In the genomic region with DNA sequence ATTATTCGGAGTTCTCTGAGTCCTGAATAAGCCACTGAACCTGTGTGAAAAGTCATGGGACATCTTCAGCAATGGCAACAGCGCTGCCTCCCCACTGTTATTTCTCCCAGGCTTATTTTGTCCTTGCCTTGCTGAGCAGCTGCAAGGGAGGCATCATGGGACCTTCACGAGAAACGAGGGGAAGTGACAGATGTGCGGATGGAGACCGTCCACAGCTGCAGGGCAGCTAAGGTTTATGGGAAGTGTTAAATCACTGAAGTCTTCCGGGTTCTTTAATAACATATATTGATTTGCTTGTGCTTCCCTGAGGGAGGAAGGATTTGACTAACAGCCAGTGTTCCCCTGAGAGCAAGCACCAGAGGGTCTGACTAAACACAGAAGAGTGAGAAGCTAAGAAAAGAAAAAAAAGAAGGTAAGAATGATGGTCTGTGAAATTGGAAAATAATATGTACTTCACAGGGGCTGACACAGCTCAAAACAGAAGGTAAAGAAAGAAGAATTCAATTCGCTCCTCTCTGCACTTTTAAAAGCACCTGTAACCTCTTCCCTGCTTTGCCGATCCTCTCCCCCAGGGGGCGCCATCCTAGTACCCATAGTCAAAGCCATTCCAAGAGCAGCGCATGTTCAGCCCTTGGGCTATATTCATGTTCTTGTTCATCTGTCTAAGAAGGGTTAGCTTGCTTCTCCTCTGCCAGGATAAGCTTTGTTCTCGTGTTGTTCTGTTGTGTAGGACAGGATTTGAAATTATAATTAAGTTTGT, we compare ENCODE assay signal across 8 mouse cellular contexts.
DNase-seq lines count a peak whose midpoint lies in the region; ATAC-seq and TF ChIP-seq lines count a peak whose summit lies in the region.
"Had no signal": no experiment of that assay in that cellular context is flagged by ENCODE, and none has a peak within 500 bp of the region (broad histone marks: within the 10 kb centered on the region; RNA-seq: fewer than 3 reads in every experiment).

No protein-coding gene starts in this region.

- H3K36me3 ChIP-seq in MEL (ENCODE audit: control insufficient read depth in 1 of 2, insufficient read depth in 2 of 2, low read length in 2 of 2), result no peaks in the 10 kb centered on the region
- no peaks in the 10 kb centered on the region for H3K36me3 ChIP-seq in liver, embryonic 13.5 days
- H3K36me3 ChIP-seq in stomach, postnatal 0 days (ENCODE audit: control insufficient read depth, insufficient read depth, low read length), result no peaks in the 10 kb centered on the region
- H3K36me3 ChIP-seq: limb, embryonic 15.5 days had no signal

- no peaks in the 10 kb centered on the region for H3K4me1 ChIP-seq in MEL (ENCODE audit: control insufficient read depth in 1 of 2, insufficient read depth in 2 of 2, low read length in 2 of 2)
- H3K4me1 ChIP-seq in bone marrow, adult 2 months (ENCODE audit: control insufficient read depth, insufficient read depth, low read length), result no peaks in the 10 kb centered on the region
- H3K4me1 ChIP-seq in liver, embryonic 13.5 days (replicated peaks), result no peaks in the 10 kb centered on the region
- H3K4me1 ChIP-seq in stomach, postnatal 0 days (replicated peaks; ENCODE audit: control insufficient read depth, insufficient read depth), result no peaks in the 10 kb centered on the region
- H3K4me1 ChIP-seq: limb, embryonic 15.5 days had no signal

- H3K4me3 ChIP-seq in layer of hippocampus, adult 2 months, result no peak overlapping the region
- H3K4me3 ChIP-seq in MEL (ENCODE audit: control insufficient read depth in 1 of 2, insufficient read depth in 1 of 2, low read depth in 2 of 2, low read length in 2 of 2), result no peak overlapping the region
- H3K4me3 ChIP-seq in bone marrow, adult 2 months (replicated peaks; ENCODE audit: control insufficient read depth, low read depth, low read length), result no peak overlapping the region
- no peak overlapping the region for H3K4me3 ChIP-seq in liver, embryonic 13.5 days (replicated peaks)
- no peak overlapping the region for H3K4me3 ChIP-seq in stomach, postnatal 0 days (ENCODE audit: low read depth, low read length)
- H3K4me3 ChIP-seq: limb, embryonic 15.5 days had no signal

- no peak for TF ChIP-seq EP300 in MEL (IDR thresholded peaks at IDR 0.05; ENCODE audit: low read depth in 1 of 2, low read length in 2 of 2)
- TF ChIP-seq EP300 in stomach, postnatal 0 days (optimal IDR thresholded peaks at IDR 0.05), result no peak

- peak in 1 of 2 experiments; percentile 33 for DNase-seq in layer of hippocampus, adult 2 months (ENCODE audit: low spot score in 2 of 2)
- no peak for DNase-seq in layer of hippocampus, adult 9-10 months (ENCODE audit: low spot score)
- DNase-seq in MEL (ENCODE audit: low read depth, low spot score), result peak; percentile 17
- DNase-seq in liver, embryonic 13.5 days, result peak; percentile 8
- DNase-seq in stomach, postnatal 0 days (ENCODE audit: low spot score), result peak; percentile 18
- DNase-seq in left cerebral cortex, adult 8-10 months (ENCODE audit: low spot score in 2 of 2), result no peak

- TF ChIP-seq POLR2A in MEL (IDR thresholded peaks at IDR 0.05; ENCODE audit: control insufficient read depth in 1 of 2, insufficient read depth in 1 of 2, low read depth in 1 of 2, low read length in 2 of 2, poor library complexity in 1 of 2), result no peak
- TF ChIP-seq POLR2A in bone marrow, adult 2 months (IDR thresholded peaks at IDR 0.05; ENCODE audit: borderline replicate concordance, control insufficient read depth, low read depth, low read length), result no peak

- peak; percentile 80 for TF ChIP-seq CTCF in layer of hippocampus, adult 2 months (conservative IDR thresholded peaks at IDR 0.05)
- peak; percentile 27 to 43 (median 41); a peak in 5 of 6 replicates for TF ChIP-seq CTCF in MEL (IDR thresholded peaks at IDR 0.05 in 2 of 3, conservative IDR thresholded peaks at IDR 0.05 in 1 of 3; ENCODE audit: control insufficient read depth in 1 of 3, insufficient read depth in 1 of 3, low read depth in 2 of 3, low read length in 3 of 3, poor library complexity in 1 of 3, severe bottlenecking in 1 of 3)
- peak; percentile 59 for TF ChIP-seq CTCF in bone marrow, adult 2 months (IDR thresholded peaks at IDR 0.05; ENCODE audit: control insufficient read depth, insufficient read depth, low read length)
- peak; percentile 56 for TF ChIP-seq CTCF in stomach, postnatal 0 days (IDR thresholded peaks at IDR 0.05; ENCODE audit: low read depth)

- no peak overlapping the region for H3K4me2 ChIP-seq in liver, embryonic 13.5 days
- no peak overlapping the region for H3K4me2 ChIP-seq in stomach, postnatal 0 days (replicated peaks; ENCODE audit: low read depth)
- H3K4me2 ChIP-seq: limb, embryonic 15.5 days had no signal

- no peaks in the 10 kb centered on the region for H3K9me3 ChIP-seq in MEL (replicated peaks; ENCODE audit: insufficient read depth, low read length)
- H3K9me3 ChIP-seq in liver, embryonic 13.5 days (replicated peaks), result no peaks in the 10 kb centered on the region
- H3K9me3 ChIP-seq in stomach, postnatal 0 days (ENCODE audit: control insufficient read depth, low read length), result no peaks in the 10 kb centered on the region
- H3K9me3 ChIP-seq: limb, embryonic 15.5 days had no signal

- ATAC-seq in liver, embryonic 13.5 days (ENCODE audit: low read depth), result no peak
- no peak for ATAC-seq in stomach, postnatal 0 days (ENCODE audit: low FRiP score, low TSS enrichment)

- no peaks in the 10 kb centered on the region for H3K27me3 ChIP-seq in MEL (ENCODE audit: control insufficient read depth in 1 of 2, insufficient read depth in 2 of 2, low read length in 2 of 2)
- no peaks in the 10 kb centered on the region for H3K27me3 ChIP-seq in liver, embryonic 13.5 days
- no peaks in the 10 kb centered on the region for H3K27me3 ChIP-seq in stomach, postnatal 0 days (ENCODE audit: control insufficient read depth, insufficient read depth, low read length)
- H3K27me3 ChIP-seq: limb, embryonic 15.5 days had no signal

- no peaks in the 10 kb centered on the region for H3K79me2 ChIP-seq in MEL (ENCODE audit: control insufficient read depth, insufficient read depth, low read length, poor library complexity)

- H3K27ac ChIP-seq in layer of hippocampus, adult 2 months, result peak overlapping the region; percentile 25; the same call in 1 of the 2 replicates
- no peak overlapping the region for H3K27ac ChIP-seq in MEL (ENCODE audit: control insufficient read depth, low read depth, low read length)
- H3K27ac ChIP-seq in bone marrow, adult 2 months (ENCODE audit: control insufficient read depth, insufficient read depth, low read depth, low read length, poor library complexity), result no peak overlapping the region
- no peak overlapping the region for H3K27ac ChIP-seq in liver, embryonic 13.5 days
- no peak overlapping the region for H3K27ac ChIP-seq in stomach, postnatal 0 days (replicated peaks)
- H3K27ac ChIP-seq: limb, embryonic 15.5 days had no signal

- WGBS in bone marrow, adult 2 months, result 59% methylated on average over 12 of the region's 12 CpGs
- 49% methylated on average over 12 of the region's 12 CpGs for WGBS in liver, embryonic 13.5 days (ENCODE audit: insufficient replicate concordance)
- 59% methylated on average over 12 of the region's 12 CpGs for WGBS in stomach, postnatal 0 days

- no peak overlapping the region for H3K9ac ChIP-seq in MEL (ENCODE audit: control insufficient read depth, low read depth, low read length, poor library complexity, severe bottlenecking)
- no peak overlapping the region for H3K9ac ChIP-seq in liver, embryonic 13.5 days
- no peak overlapping the region for H3K9ac ChIP-seq in stomach, postnatal 0 days (ENCODE audit: low read length)
- H3K9ac ChIP-seq: limb, embryonic 15.5 days had no signal

- no peak; the same call in none of the 2 replicates for TF ChIP-seq RAD21 in MEL (IDR thresholded peaks at IDR 0.05; ENCODE audit: low read depth, low read length)

TF ChIP-seq in MEL, 35 proteins besides CTCF, POLR2A, EP300 and RAD21:
- TF ChIP-seq SMC3 (IDR thresholded peaks at IDR 0.05; ENCODE audit: low read depth, low read length) (peak; percentile 36; the same call in 1 of the 2 replicates), BHLHE40 (IDR thresholded peaks at IDR 0.05; ENCODE audit: borderline replicate concordance, low read depth, low read length) (no peak), KAT2A (conservative IDR thresholded peaks at IDR 0.05; ENCODE audit: low read depth, low read length) (no peak), NRF1 (IDR thresholded peaks at IDR 0.05; ENCODE audit: insufficient read depth, low read depth, low read length, poor library complexity, severe bottlenecking) (no peak)

Comparison
In these comparisons a context has a peak if more than half of its experiments do, and no peak if none do; other contexts are left out.
1. DNase-seq: peak in MEL (single experiment), liver, embryonic 13.5 days (single experiment) and stomach, postnatal 0 days (single experiment); none in layer of hippocampus, adult 9-10 months (single experiment) and left cerebral cortex, adult 8-10 months (0 of 2).
2. Peak in every context shown above with its lines, with median percentiles within 50 percentile points of each other: CTCF ChIP-seq.